Mouse (Mus musculus) heart, postnatal 10 days (tissue): ENCODE measurements around the gene Slc6a16. TPM values are rescaled to one million over a fixed set of nuclear protein-coding genes. Genes with fewer than 3 reads are reported as not detected.
"Not testable (repeated sequence)": the region's sequence is repeated elsewhere in the genome, so short reads cannot be mapped to it uniquely, and the experiment has no call there.

Experiments used
- DNase-seq, 2 experiments: peaks; one replicate each; pipeline ENCODE4 v3.0.0; 2021
- intact Hi-C: fragments of 180-260 bp; cut with DNase I; formaldehyde crosslinking; loops from one replicate; pipeline ENCODE4 v1.15.1; 2025
- total RNA-seq, 2 experiments: library from RNA; stranded (reverse); gene quantifications; 2 replicates each; pipeline ENCODE4 v1.2.3; 2021

Gene Slc6a16
- total RNA-seq, 2 experiments from 2014 or later, result not detected

DNA sequence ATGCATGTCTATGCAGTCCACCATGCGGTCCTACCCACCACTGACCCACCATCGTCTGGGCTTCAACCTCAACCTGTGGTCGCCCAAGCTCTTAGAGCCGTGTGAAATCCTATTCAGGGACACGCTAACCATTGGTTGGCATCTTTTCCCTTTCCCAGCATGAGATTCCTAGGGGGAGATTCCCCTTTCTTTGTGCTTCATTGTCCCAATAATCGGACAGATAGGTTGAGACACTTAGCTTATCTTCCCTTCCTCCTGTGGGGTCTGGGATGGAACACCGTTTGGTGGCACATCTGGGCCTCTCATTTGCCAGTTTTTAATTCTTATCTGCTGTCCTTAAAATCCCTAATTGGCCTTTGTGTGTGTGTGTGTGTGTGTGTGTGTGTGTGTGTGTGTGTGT is 776 bp upstream of the Slc6a16 start:
- intact Hi-C loops, result no loop called here
- no peak for DNase-seq

DNA sequence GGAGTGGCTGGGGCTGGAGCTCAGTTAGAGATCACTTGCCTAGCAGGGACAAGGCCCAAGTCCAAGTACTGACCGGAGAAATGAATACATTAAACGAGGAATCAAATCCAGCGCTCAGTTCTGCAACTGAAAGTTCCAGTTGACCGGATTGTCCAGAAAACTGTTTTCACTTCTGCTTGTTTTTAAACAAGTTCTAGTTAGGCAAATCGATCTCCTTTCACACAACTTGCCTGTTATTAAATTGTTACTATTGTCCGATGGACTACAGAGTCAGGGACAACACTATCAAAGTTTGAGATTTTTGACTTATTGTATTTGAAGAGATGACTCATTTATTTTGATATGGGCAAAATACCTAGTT is 484 bp downstream of the Slc6a16 start:
- intact Hi-C loops, result no loop called here
- DNase-seq, result no peak

DNA sequence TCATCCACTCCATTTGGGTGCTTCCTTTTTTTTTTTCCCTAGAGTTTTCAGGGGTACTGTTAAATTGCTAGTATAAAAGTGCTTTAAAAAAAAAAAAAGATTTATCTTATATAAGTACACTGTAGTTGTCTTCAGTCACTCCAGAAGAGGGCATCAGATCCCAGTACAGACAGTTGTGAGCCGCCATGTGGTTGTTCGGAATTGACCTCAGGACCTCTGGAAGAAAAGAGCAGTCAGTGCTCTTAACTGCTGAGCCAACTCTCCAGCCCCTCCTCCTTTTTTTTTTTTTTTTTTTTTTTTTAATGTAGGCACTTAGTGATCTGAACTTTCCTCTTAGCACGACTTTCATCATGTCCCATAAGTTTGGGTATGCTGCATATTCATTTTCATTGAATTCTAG is 6.8 kb downstream of the Slc6a16 start:
- intact Hi-C loops, result loop anchor here (5.0 kb wide), 1 partner anchor 50 kb away; no protein-coding TSS in a partner anchor
- DNase-seq, result no peak

DNA sequence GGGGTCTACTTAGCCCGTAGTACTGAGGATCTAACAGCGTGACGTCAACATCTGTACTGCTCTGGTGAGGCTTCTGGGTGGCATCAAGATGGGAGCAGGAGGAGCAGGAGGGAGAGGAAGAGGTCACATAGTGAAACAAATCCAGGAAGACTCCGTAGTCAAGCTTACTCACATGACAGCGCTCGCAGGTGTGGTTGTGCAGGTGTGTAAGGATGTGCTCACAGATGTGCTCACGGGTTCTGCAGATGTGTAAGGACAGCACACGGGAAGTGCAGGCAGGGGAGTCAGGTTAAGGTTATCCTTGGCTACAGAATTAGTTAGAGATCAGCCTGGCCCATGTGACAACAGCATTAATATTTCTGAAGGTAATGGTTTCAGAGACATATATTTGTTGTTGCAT is 12.9 kb downstream of the Slc6a16 start:
- intact Hi-C loops, result no loop called here

DNA sequence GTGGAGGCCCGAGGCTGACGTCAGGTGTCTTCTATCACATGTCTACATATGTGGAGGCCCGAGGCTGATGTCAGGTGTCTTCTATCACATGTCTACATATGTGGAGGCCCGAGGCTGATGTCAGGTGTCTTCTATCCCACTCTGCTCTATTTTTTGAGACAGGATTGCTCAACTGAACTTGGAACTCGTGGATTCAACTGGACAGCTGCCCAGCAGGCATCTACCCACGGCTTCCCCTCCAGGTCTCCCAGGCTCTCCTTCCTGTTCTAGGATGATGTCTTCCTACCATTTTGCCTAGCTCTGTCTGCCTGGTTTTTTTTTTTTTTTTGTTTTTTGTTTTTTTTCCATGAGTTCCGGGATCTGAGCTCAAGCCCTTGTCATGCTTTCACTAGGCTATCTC is 14.9 kb downstream of the Slc6a16 start:
- intact Hi-C loops, result not testable (repeated sequence)
- DNase-seq, result peak; percentile 36 to 43

More for the DNA sequence above, 12.9 kb downstream of the Slc6a16 start:
- DNase-seq, result no peak

DNA sequence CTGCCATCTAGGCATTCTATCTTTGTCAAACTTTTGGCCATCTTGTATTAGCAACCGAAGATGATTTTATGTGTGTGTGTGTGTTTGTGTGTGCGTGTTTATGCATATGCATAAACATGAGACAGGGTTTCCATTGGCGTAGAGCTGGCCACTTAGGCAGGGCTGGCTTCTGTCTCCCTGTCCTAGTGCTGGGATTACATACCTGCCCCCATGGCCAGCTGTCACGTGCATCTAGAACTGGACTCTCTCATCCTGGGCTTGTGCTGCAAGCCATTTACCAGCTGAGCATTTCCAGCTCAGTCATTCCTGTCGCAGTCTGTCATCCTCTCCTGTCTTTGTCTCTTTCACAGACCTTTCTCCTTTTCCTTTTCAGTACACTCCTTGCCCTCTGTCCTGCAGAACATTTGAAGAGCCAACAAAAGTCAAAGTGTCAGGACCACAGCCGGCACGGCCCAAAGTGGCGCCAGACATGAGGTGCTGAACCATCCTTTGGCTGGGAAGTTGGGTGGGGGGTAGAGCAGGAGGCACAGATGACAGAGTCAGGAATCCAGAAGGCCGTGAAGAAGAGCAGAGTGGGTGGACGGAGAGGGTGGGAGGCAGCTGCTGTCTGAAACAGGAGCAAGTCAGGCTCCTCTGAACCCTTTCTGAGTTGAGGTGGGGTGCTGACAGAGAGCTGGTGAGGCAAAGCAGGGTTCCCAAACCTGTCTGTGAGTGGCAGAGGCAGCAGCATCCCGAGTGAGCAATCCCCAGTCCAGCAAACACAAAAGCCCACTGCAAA is 16.4 kb downstream of the Slc6a16 start:
- intact Hi-C loops, result no loop called here
- DNase-seq, result no peak

DNA sequence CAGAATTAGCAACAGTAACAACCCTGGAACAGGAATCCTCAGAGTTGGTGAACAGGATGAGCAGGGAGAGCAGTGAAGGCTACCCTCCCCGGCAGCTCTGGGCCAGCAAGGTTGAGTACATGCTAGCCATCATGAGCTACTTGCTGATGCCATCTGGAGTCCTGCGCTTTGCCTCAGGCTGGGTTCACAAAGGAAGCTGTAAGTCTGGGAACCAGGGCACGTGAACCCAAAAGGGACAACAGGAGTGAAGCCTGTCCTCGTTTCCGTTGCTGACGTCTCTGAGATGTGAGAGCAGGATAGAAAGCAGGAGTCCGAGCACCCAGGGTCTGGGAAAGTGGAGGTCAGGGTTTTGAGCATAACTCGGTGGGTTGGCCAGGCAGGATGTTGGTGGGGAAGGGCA is 18.4 kb downstream of the Slc6a16 start:
- DNase-seq, result no peak
- intact Hi-C loops, result no loop called here

DNA sequence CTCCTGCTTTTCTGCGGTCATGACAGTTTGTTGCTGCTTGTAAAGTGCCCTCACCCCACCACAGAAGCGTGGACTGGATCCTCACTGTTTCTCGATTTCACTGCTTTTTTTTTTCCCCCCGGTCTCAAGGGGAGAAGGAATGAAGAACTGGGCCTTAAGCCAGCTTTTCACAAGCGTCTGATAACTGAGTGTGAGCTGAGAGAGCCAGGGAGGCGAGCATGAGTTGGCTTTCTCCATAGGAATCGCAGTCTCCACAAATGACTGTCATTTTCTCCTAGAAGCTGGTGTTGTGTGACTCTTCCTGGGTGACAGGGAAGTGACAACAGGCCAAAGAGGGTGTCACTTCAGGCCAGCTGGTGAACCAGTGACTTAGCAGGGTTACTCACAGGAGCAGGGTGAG is 21.4 kb downstream of the Slc6a16 start:
- peak; percentile 34 to 35 for DNase-seq
- intact Hi-C loops, result no loop called here

DNA sequence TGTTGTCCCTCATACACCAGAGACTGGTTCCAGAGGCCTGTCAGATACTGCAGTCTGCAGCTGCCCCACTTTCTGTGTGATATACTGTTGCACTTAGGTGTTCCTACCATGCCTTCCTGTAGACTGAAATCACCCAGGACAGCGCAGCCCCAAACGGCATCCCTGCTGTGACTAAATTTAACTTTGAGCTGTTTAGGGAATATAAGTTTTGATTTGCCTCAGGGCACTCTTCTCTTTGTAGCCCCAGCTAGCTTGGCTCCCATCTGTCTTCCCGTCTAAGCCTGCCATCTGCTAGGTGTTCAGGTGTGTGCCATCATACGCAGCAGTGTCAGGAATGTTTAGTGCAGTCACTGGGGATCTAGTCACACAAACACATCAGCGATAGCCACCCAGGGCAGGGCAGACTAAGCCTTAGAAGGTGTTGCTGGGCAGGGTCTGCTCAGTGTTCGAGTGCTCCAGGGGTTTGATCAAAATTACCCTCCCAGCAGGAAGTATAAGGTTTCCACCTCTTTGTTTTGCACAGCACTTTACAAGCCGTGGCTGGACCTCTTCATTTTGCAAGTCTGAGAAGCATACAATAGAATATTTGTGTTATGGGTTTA is 22.2 kb downstream of the Slc6a16 start:
- intact Hi-C loops, result no loop called here

DNA sequence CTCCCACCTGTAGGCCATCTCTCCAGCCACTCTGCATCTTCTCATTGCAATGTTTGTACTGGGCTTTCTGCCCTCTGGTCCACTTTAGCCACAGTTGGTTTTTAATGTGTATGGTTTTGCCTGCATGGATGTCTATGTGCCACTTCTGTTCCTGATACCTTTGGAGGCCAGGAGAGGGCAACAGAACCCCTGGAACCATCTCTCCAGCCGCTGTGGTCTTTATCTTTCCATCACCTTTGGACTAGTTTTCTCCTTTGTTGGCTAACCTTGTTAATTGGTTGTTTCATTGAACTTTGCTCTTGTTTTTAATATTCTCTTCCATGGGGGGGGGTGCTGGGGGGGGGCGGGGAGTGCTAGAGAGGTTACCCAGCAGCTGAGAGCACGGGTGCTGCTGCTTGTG is 23.5 kb downstream of the Slc6a16 start:
- intact Hi-C loops, result no loop called here
- no peak for DNase-seq

More for the DNA sequence above, 22.2 kb downstream of the Slc6a16 start:
- no peak for DNase-seq

DNA sequence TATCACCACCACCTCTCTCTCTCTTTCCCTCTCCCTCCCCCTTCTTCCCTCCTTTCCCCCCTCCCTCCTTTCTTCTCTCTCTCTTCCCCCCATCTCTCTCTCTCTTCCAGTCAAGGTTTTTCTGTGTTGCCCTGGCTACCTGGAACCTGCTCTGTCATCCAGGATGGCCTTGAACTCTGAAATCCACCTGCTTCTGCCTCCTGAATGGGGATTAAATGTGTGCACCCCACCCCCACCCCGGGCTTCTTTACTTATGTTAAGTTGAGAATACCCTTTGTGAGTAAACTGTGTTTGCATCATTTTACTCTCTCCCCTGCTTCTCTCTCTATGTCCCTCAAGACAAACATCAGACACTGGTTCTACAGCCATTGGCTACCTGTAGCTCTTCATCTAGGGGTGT is 24.6 kb downstream of the Slc6a16 start:
- DNase-seq, result no peak
- intact Hi-C loops, result no loop called here

DNA sequence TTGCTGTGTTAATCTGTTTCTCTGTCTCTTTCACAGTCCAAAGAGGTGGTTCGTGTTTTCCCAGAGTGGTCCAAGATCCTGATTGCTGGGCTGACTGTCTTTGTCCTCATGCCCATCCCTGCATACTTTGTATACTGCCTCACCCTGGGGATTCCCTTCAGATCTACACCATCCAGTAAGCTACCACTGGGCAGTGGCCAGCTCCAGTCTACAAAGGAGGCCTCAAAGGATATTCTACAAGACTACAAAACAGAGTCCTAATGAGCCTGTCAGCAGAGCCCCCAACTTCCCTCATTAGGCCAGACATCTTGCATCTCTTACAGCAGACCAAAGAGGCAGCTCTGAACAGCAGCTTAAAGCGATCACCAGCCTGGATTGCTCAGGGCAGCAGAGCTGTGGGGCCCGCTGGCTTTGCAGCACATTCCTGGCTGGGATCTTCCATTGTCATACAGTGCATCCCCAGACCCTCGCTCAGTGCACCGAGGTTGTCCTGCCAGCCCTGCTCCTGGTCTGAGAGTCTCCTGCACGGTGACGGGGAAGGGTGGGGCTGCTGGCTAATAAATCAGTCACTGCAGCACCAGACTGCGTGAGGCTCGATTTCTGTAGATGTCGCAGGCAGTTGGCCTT is 32.0 kb downstream of the Slc6a16 start:
- intact Hi-C loops, result no loop called here
- no peak for DNase-seq

DNA sequence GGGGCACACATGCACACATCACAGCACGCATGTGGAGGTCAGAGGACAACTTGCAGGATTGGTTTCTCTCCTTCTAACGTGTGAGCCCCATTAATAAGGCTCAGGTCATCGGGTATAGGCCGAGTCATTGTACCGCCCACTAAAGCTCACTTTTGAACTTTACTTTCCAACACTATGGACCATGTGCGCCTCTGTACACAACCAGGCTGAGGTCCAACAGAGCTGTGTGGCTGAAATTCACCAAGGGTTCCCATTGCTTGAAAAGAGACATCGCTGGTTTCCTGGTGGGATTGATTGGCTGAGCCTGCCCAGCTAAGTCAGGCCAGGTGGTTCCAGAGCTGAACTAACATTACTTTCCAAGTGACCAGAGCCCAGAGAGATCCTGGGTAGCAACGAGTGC is 32.8 kb downstream of the Slc6a16 start:
- intact Hi-C loops, result loop anchor here (2.0 kb wide), 1 partner anchor 25 kb away; no protein-coding TSS in a partner anchor
- no peak for DNase-seq

DNA sequence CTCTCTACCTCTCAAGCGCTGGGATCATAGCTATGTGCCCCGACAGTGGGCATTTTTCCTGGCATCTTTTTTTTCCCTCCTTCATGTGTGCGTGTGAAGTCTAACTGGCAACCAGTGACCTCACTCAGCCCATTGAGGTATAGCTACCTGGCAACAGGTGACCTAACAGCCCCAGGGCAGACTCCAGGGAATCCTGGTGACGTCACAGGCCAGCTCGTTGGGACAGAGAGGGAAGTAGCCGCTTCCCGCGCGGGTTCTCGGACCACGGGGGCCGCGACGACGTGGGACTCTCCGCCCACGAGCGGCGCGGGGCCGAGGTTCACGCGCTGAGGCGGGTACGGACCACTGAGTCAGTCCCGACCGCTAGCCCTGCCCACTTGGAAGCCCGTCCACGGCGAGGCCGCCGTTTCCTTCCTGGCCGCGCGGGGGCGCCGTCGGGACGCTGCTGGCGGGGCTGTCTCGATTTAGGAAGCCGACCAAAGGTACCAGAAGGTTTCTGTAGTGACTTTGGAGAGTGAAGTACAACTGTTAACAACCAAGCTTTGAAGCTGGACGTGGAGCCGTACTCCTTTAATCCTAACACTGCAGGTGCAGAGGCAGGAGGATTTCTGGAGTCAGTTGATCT is 36.4 kb downstream of the Slc6a16 start, which contains the start of gene Slc6a21:
Gene Slc6a21, plus strand, starts transcription at position 378 of the 625 bp plus-strand sequence.
- intact Hi-C loops, result no loop called here

DNA sequence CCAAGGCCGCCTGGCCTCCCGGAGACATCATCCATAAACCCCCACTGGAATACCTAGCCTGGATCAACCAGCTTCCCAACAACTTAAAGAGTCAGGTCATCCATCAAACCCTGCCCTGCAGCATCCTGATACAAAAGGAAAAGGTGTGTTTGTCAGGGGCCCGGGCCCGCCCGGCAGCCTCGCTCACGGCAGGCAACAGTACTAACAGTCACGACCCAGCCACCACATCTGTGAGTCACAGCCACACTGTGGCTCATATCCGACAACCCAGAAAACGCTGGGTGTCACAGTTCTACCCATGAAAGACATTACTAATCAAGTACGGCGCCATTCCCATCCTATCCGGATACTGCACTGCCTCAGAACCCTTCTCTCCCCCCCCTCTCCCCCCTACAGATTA is 45.6 kb downstream of the Slc6a16 start:
- intact Hi-C loops, result no loop called here
- no peak for DNase-seq

More for the DNA sequence above, 36.4 kb downstream of the Slc6a16 start, which contains the start of gene Slc6a21:
- peak; percentile 77 to 87 for DNase-seq

DNA sequence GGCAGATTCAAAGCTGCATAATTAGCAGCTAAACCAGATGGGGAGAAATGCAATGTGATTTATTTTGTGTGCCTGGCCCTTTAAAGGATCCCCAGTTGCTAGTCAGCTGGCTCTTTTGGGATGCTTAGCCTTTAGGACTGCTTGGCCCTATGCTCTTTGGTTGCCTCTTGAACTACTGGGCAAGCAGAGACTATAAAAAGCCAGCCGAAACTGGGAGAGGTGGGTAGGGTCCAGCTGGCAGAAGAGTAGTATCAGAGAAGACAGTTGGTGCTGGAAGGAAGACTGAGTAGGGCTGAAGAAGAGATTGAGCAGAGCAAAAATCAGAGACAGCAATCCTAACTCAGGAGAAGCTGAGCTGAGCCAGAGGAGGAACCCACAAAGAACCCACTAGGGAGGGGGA is 55.7 kb downstream of the Slc6a16 start:
- intact Hi-C loops, result loop anchor here (5.0 kb wide), 2 partner anchors 49 to 214 kb away; no protein-coding TSS in a partner anchor
- no peak for DNase-seq

DNA sequence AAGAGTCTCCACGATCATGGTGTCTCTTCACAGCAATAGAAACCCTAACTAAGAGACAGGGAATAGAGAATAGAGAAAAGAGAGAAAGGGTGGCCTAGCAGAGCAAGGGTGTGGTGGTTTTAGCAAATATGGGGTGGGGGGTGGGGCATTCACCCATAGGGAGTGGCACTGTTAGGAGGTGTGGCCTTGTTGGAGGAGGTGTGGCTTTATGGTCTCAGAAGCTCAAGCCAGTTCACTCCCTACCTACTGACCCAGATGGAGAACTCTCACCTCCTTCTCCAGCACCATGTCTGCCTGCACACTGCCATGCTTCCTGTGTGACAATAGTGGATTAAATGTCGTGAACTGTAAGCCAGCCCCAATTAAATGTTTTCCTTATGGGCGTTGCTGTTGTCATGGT is 56.7 kb downstream of the Slc6a16 start:
- DNase-seq, result no peak
- intact Hi-C loops, result loop anchor here (5.0 kb wide), 2 partner anchors 50 to 215 kb away; no protein-coding TSS in a partner anchor

DNA sequence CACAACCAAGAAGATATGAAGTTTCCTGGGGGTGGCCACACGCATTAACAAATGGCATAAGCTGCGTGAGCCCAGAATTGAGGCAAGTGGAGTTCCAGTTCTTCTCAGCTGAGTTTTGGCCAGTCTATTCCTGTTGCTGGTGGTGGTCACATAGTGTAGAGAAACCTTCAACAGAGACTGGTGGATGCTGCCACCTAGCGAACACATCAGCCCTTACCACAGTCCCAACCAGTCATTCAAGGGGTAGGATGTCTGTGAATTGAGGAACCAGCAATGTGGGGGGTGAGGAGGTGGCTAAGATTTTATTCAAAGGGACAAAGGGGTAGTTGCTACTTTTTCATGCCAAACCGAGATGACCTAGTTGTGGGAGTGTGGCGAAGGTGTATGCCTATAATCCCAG is 58.9 kb downstream of the Slc6a16 start:
- intact Hi-C loops, result loop anchor here (2.0 to 5.0 kb wide), 6 partner anchors 25 to 217 kb away; partner anchors contain the start of genes Slc17a7 and Snrnp70
- peak; percentile 70 to 82 for DNase-seq

DNA sequence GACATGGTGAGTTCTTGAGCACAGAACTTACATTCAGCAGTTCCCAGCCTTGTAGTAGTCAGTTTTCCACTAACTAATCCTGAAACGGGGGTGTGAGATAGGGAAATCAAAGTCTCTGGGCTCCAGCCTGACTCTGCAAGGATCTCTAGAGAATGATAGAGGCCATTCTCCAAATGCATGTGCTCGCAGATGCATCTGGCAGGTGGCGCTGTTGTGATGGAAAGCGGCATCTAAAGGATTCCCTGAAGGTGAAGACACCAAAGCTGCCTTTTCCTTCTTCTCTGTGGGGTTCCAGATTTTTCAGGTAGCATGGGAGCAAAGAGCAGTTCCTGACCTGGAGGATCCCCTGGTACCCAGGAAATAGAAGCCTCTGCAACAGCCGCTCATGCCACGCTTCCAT is 59.4 kb downstream of the Slc6a16 start:
- peak; percentile 74 to 82 for DNase-seq
- intact Hi-C loops, result loop anchor here (2.0 to 5.0 kb wide), 2 partner anchors 95 to 147 kb away; partner anchors contain the start of gene Snrnp70

DNA sequence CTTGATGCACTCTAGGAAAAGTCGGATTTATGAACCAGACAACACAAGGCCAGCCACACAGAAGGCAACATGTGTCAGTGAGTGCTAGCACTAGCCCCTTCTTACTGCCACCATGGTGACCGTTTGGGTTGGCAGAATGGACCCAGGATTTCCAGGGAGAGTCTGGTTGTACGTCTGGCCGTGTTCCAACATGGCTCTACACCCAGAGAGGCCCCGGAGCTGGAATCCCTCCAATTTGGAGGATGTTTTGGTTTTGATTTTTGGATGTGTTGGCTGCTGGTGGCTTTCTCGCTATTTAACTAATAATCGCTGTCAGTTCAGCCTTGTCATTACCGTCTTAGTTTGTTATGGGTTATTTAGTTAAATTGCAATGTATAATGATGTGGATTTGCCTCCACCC is 61.7 kb downstream of the Slc6a16 start:
- intact Hi-C loops, result loop anchor here (5.0 kb wide), 1 partner anchor 145 kb away; no protein-coding TSS in a partner anchor
- DNase-seq, result no peak

DNA sequence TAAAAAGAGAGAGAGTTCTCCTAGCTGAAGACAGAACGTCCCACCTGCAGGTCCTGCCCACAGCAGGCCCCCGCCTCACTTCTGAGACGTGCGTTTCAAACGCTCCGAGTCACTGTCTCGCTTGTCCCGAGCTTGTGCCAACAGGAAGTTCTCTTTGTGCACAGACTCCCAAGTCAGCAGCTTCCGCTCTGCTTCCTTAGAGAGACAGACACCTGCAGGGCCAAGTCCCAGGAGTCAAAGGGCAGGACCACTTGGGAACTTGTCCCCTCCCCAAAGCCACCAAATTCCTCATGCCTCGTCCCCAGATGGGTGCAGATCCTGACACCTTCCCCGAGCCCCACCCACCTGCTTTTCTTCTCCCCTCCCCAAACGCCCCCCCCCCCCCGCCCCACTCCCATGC is 64.0 kb downstream of the Slc6a16 start:
- intact Hi-C loops, result loop anchor here (5.0 kb wide), 1 partner anchor 142 kb away; no protein-coding TSS in a partner anchor
- DNase-seq, result no peak
